Mouse (Mus musculus) MEL (cell line): ENCODE results near the gene Tgfbr3.
A peak's percentile ranks its signal among the peaks of the same experiment; 100 is the strongest.

Experiments used
- CTCF ChIP-seq, 3 experiments: IDR thresholded peaks in 2 of 3; conservative IDR thresholded peaks in 1 of 3; 2 replicates each; pipeline ENCODE4 v1.5.1; 2011 to 2012; ENCODE audit warnings: low read length in 3 of 3, low read depth in 2 of 3, mild to moderate bottlenecking in 2 of 3, improper control_type of control experiment in 1 of 3, inconsistent platforms in 1 of 3, mixed read lengths in 1 of 3, moderate library complexity in 1 of 3; ENCODE audit not compliant: control insufficient read depth in 1 of 3, insufficient read depth in 1 of 3, poor library complexity in 1 of 3, severe bottlenecking in 1 of 3
- E2F4 ChIP-seq: IDR thresholded peaks from 2 replicates; pipeline ENCODE4 v1.6.1; 2011; ENCODE audit warnings: low read depth, low read length, improper control_type of control experiment, borderline replicate concordance
- ELF1 ChIP-seq: IDR thresholded peaks from 2 replicates; pipeline ENCODE4 v1.6.1; 2014; ENCODE audit warnings: low read depth, mild to moderate bottlenecking, inconsistent platforms, low read length, improper control_type of control experiment, moderate library complexity
- EP300 ChIP-seq, 2 experiments: IDR thresholded peaks; 2 replicates each; pipeline ENCODE4 v1.6.1; 2011; ENCODE audit warnings: improper control_type of control experiment in 2 of 2, low read length in 2 of 2, low read depth in 1 of 2, mild to moderate bottlenecking in 1 of 2
- MAFK ChIP-seq: IDR thresholded peaks from 2 replicates; pipeline ENCODE4 v1.6.1; 2011; ENCODE audit warnings: low read depth, mild to moderate bottlenecking, low read length, improper control_type of control experiment, borderline replicate concordance
- MAX ChIP-seq: IDR thresholded peaks from 2 replicates; pipeline ENCODE4 v1.6.1; 2011; ENCODE audit warnings: low read length, improper control_type of control experiment
- MAZ ChIP-seq: IDR thresholded peaks from 2 replicates; pipeline ENCODE4 v1.6.1; 2012; ENCODE audit warnings: low read depth, mild to moderate bottlenecking, inconsistent platforms, low read length, improper control_type of control experiment
- MXI1 ChIP-seq: IDR thresholded peaks from 2 replicates; pipeline ENCODE4 v1.6.1; 2011; ENCODE audit warnings: mild to moderate bottlenecking, low read depth, low read length, improper control_type of control experiment
- POLR2A ChIP-seq, 2 experiments: IDR thresholded peaks; 2 replicates each; pipeline ENCODE4 v1.6.1; 2011 to 2012; ENCODE audit warnings: low read length in 2 of 2, mild to moderate bottlenecking in 2 of 2, control low read depth in 1 of 2, improper control_type of control experiment in 1 of 2, low read depth in 1 of 2, moderate library complexity in 1 of 2; ENCODE audit not compliant: control insufficient read depth in 1 of 2, insufficient read depth in 1 of 2, poor library complexity in 1 of 2
- RAD21 ChIP-seq: IDR thresholded peaks from 2 replicates; pipeline ENCODE4 v1.6.1; 2011; ENCODE audit warnings: mild to moderate bottlenecking, low read depth, low read length, improper control_type of control experiment
- SIN3A ChIP-seq: IDR thresholded peaks from 2 replicates; pipeline ENCODE4 v1.6.1; 2012; ENCODE audit warnings: low read length, improper control_type of control experiment, inconsistent platforms
- SMC3 ChIP-seq: IDR thresholded peaks from 2 replicates; pipeline ENCODE4 v1.6.1; 2011; ENCODE audit warnings: low read depth, low read length, improper control_type of control experiment
- TAL1 ChIP-seq: IDR thresholded peaks from 2 replicates; pipeline ENCODE4 v1.6.1; 2012; ENCODE audit warnings: mild to moderate bottlenecking, inconsistent platforms, low read length, moderate library complexity, mixed read lengths
- USF1 ChIP-seq: IDR thresholded peaks from 2 replicates; pipeline ENCODE4 v1.6.1; 2014; ENCODE audit warnings: low read depth, mild to moderate bottlenecking, inconsistent platforms, low read length, improper control_type of control experiment, moderate library complexity

GRCm38 (mm10) chr5:107120624-107121023, 168.8 kb downstream of the Tgfbr3 start:
- TF ChIP-seq TAL1 (no peak), E2F4 (no peak), SIN3A (0 out of 2 replicates have a peak, but pooled peaks have one; percentile 1), SMC3 (no peak), CTCF (IDR thresholded peaks at IDR 0.05 in 2 of 3, conservative IDR thresholded peaks at IDR 0.05 in 1 of 3; ENCODE audit: control insufficient read depth in 1 of 3, insufficient read depth in 1 of 3, low read depth in 2 of 3, low read length in 3 of 3, poor library complexity in 1 of 3, severe bottlenecking in 1 of 3) (no peak), EP300 (IDR thresholded peaks at IDR 0.05; ENCODE audit: low read depth in 1 of 2, low read length in 2 of 2) (no peak), USF1 (no peak), POLR2A (IDR thresholded peaks at IDR 0.05; ENCODE audit: control insufficient read depth in 1 of 2, insufficient read depth in 1 of 2, low read depth in 1 of 2, low read length in 2 of 2, poor library complexity in 1 of 2) (no peak), MAFK (no peak), MAZ (no peak), RAD21 (no peak), ELF1 (no peak), MAX (no peak), MXI1 (no peak)
